8 mouse cellular contexts compared by ENCODE assay signal in genomic region chr9:71543443-71544222, GRCm38 (mm10). TPM values are rescaled to one million over a fixed set of nuclear protein-coding genes. Genes with fewer than 3 reads are reported as not detected.
A peak's percentile ranks its signal among the peaks of the same experiment; 100 is the strongest.
DNase-seq lines count a peak whose midpoint lies in the region; ATAC-seq and TF ChIP-seq lines count a peak whose summit lies in the region.

No protein-coding gene starts in this region.

- peak; percentile 80 for TF ChIP-seq CTCF in bone marrow macrophage, adult 2 months (IDR thresholded peaks at IDR 0.05; ENCODE audit: low read depth, low read length)
- peak; percentile 73 for TF ChIP-seq CTCF in embryonic fibroblast, embryonic 13.5 days (IDR thresholded peaks at IDR 0.05; ENCODE audit: borderline replicate concordance, insufficient read depth, low read length)
- TF ChIP-seq CTCF in liver, adult 2 months (IDR thresholded peaks at IDR 0.05; ENCODE audit: low read depth, low read length), result peak; percentile 87

- no peaks in the 10 kb centered on the region for H3K9me3 ChIP-seq in heart, embryonic 12.5 days (replicated peaks)
- H3K9me3 ChIP-seq in kidney, embryonic 16.5 days (ENCODE audit: low read length), result no peaks in the 10 kb centered on the region
- no peaks in the 10 kb centered on the region for H3K9me3 ChIP-seq in neural tube, embryonic 11.5 days (ENCODE audit: control insufficient read depth, low read length)
- H3K9me3 ChIP-seq in stomach, embryonic 15.5 days, result no peaks in the 10 kb centered on the region

- H3K36me3 ChIP-seq in heart, embryonic 12.5 days, result peaks cover 36% of the 10 kb centered on the region
- H3K36me3 ChIP-seq in kidney, embryonic 16.5 days (ENCODE audit: insufficient read depth, low read length), result no peaks in the 10 kb centered on the region
- H3K36me3 ChIP-seq in liver, adult 2 months (ENCODE audit: control insufficient read depth, insufficient read depth, low read length), result no peaks in the 10 kb centered on the region
- no peaks in the 10 kb centered on the region for H3K36me3 ChIP-seq in neural tube, embryonic 11.5 days (ENCODE audit: control insufficient read depth, insufficient read depth, low read length)
- H3K36me3 ChIP-seq in stomach, embryonic 15.5 days, result no peaks in the 10 kb centered on the region

- TF ChIP-seq POLR2A in bone marrow macrophage, adult 2 months (IDR thresholded peaks at IDR 0.05; ENCODE audit: borderline replicate concordance, low read depth, low read length), result no peak
- TF ChIP-seq POLR2A in embryonic fibroblast, embryonic 13.5 days (IDR thresholded peaks at IDR 0.05; ENCODE audit: low read depth, low read length), result no peak
- TF ChIP-seq POLR2A in liver, adult 2 months (IDR thresholded peaks at IDR 0.05; ENCODE audit: extremely low read depth, insufficient read depth, low read length), result no peak

- H3K79me2 ChIP-seq in liver, adult 2 months (ENCODE audit: control insufficient read depth, insufficient read depth, low read length), result no peaks in the 10 kb centered on the region

- H3K4me2 ChIP-seq in heart, embryonic 12.5 days, result peak overlapping the region; percentile 33; the same call in 1 of the 2 replicates
- no peak overlapping the region for H3K4me2 ChIP-seq in kidney, embryonic 16.5 days (replicated peaks; ENCODE audit: low read depth, low read length)
- H3K4me2 ChIP-seq in neural tube, embryonic 11.5 days (ENCODE audit: low read depth), result no peak overlapping the region
- H3K4me2 ChIP-seq in stomach, embryonic 15.5 days, result no peak overlapping the region

- no peaks in the 10 kb centered on the region for H3K4me1 ChIP-seq in bone marrow macrophage, adult 2 months (ENCODE audit: control insufficient read depth, insufficient read depth, low read length)
- H3K4me1 ChIP-seq in embryonic fibroblast, embryonic 13.5 days (ENCODE audit: control insufficient read depth, insufficient read depth, low read length), result no peaks in the 10 kb centered on the region
- peaks cover 22% of the 10 kb centered on the region for H3K4me1 ChIP-seq in heart, embryonic 12.5 days (replicated peaks)
- 0 out of 2 replicates have a peak, but pooled peaks cover 3% of the 10 kb centered on the region for H3K4me1 ChIP-seq in kidney, embryonic 16.5 days (ENCODE audit: insufficient read depth, low read length)
- H3K4me1 ChIP-seq in liver, adult 2 months (ENCODE audit: control insufficient read depth, insufficient read depth, low read length), result no peaks in the 10 kb centered on the region
- H3K4me1 ChIP-seq in neural tube, embryonic 11.5 days (ENCODE audit: control insufficient read depth, insufficient read depth, low read length), result no peaks in the 10 kb centered on the region
- 0 out of 2 replicates have a peak, but pooled peaks cover 4% of the 10 kb centered on the region for H3K4me1 ChIP-seq in stomach, embryonic 15.5 days

- H3K4me3 ChIP-seq in bone marrow macrophage, adult 2 months (ENCODE audit: insufficient read depth, low read length), result no peak overlapping the region
- no peak overlapping the region for H3K4me3 ChIP-seq in embryonic fibroblast, embryonic 13.5 days (ENCODE audit: insufficient read depth, low read length)
- no peak overlapping the region for H3K4me3 ChIP-seq in heart, embryonic 12.5 days
- no peak overlapping the region for H3K4me3 ChIP-seq in kidney, embryonic 16.5 days (ENCODE audit: low read length)
- no peak overlapping the region for H3K4me3 ChIP-seq in liver, adult 2 months (ENCODE audit: insufficient read depth, low read depth, low read length)
- H3K4me3 ChIP-seq in neural tube, embryonic 11.5 days (ENCODE audit: low read depth, low read length), result no peak overlapping the region
- no peak overlapping the region for H3K4me3 ChIP-seq in stomach, embryonic 15.5 days (replicated peaks)

- H3K27ac ChIP-seq in bone marrow macrophage, adult 2 months (ENCODE audit: insufficient read depth, low read depth, low read length), result no peak overlapping the region
- no peak overlapping the region for H3K27ac ChIP-seq in embryonic fibroblast, embryonic 13.5 days (ENCODE audit: insufficient read depth, low read length)
- no peak overlapping the region for H3K27ac ChIP-seq in heart, embryonic 12.5 days (ENCODE audit: poor library complexity, severe bottlenecking)
- H3K27ac ChIP-seq in kidney, embryonic 16.5 days (ENCODE audit: low read length), result no peak overlapping the region
- H3K27ac ChIP-seq in liver, adult 2 months (replicated peaks; ENCODE audit: insufficient read depth, low read depth, low read length), result no peak overlapping the region
- no peak overlapping the region for H3K27ac ChIP-seq in neural tube, embryonic 11.5 days (ENCODE audit: low read depth, low read length)
- H3K27ac ChIP-seq in stomach, embryonic 15.5 days, result no peak overlapping the region

- no peaks in the 10 kb centered on the region for H3K27me3 ChIP-seq in heart, embryonic 12.5 days (replicated peaks)
- no peaks in the 10 kb centered on the region for H3K27me3 ChIP-seq in kidney, embryonic 16.5 days (ENCODE audit: insufficient read depth, low read length)
- H3K27me3 ChIP-seq in liver, adult 2 months (ENCODE audit: control insufficient read depth, insufficient read depth, low read length), result no peaks in the 10 kb centered on the region
- no peaks in the 10 kb centered on the region for H3K27me3 ChIP-seq in neural tube, embryonic 11.5 days (ENCODE audit: control insufficient read depth, insufficient read depth, low read length)
- no peaks in the 10 kb centered on the region for H3K27me3 ChIP-seq in stomach, embryonic 15.5 days (replicated peaks)

- H3K9ac ChIP-seq in heart, embryonic 12.5 days, result no peak overlapping the region
- peak overlapping the region; percentile 33; the same call in 1 of the 2 replicates for H3K9ac ChIP-seq in kidney, embryonic 16.5 days (replicated peaks; ENCODE audit: low read length)
- H3K9ac ChIP-seq in liver, adult 2 months (ENCODE audit: low read depth, low read length), result no peak overlapping the region
- no peak overlapping the region for H3K9ac ChIP-seq in neural tube, embryonic 11.5 days (ENCODE audit: low read length)
- H3K9ac ChIP-seq in stomach, embryonic 15.5 days, result no peak overlapping the region

- peak; percentile 80 for DNase-seq in A20 (ENCODE audit: low read depth, low spot score)
- DNase-seq in liver, adult 2 months (ENCODE audit: extremely low read depth, low read depth, low spot score), result peak; percentile 40
- DNase-seq in neural tube, embryonic 11.5 days (ENCODE audit: low spot score), result peak; percentile 85

- ATAC-seq in heart, embryonic 12.5 days (ENCODE audit: insufficient number of reproducible peaks, low FRiP score), result peak; percentile 67; the same call in 1 of the 2 replicates
- peak; percentile 88 for ATAC-seq in kidney, embryonic 16.5 days (ENCODE audit: low FRiP score, low TSS enrichment)
- peak; percentile 68; the same call in 1 of the 2 replicates for ATAC-seq in neural tube, embryonic 11.5 days (ENCODE audit: insufficient read depth, low FRiP score, low TSS enrichment)
- ATAC-seq in stomach, embryonic 15.5 days (ENCODE audit: insufficient read depth, low FRiP score, low read depth), result peak; percentile 70

- 25% methylated on average over 19 of the region's 19 CpGs for WGBS in heart, embryonic 12.5 days
- WGBS in kidney, embryonic 16.5 days, result 16% methylated on average over 19 of the region's 19 CpGs
- WGBS in liver, adult 2 months, result 13% methylated on average over 19 of the region's 19 CpGs
- WGBS in neural tube, embryonic 11.5 days, result 23% methylated on average over 19 of the region's 19 CpGs
- 16% methylated on average over 19 of the region's 19 CpGs for WGBS in stomach, embryonic 15.5 days

RNA-seq across cellular contexts. Expression of gene Myzap, which starts 48.5 kb away (rescaled TPM):
- polyA plus RNA-seq in bone marrow macrophage, adult 2 months (2012; ENCODE audit: insufficient read depth, insufficient read length, missing spikeins), result not detected in 2 replicates
- polyA plus RNA-seq in embryonic fibroblast, embryonic 13.5 days (2011; ENCODE audit: insufficient read length, low read depth, missing spikeins), result 1.5 TPM in 2 replicates
- polyA plus RNA-seq in heart, embryonic 12.5 days (2016; fragmentation: Nextera tagmentation; extraction: Ambion mirVana), result 64.7 and 65.3 TPM in 2 replicates
- polyA plus RNA-seq in kidney, embryonic 16.5 days (2015; fragmentation: Nextera tagmentation; extraction: Ambion mirVana), result 17.3 and 19.0 TPM in 2 replicates
- total RNA-seq in liver, adult 2 months (2014; rRNA removed), result 1.5 TPM in 2 replicates
- 0.25 and 0.51 TPM in 2 replicates for polyA plus RNA-seq in liver, adult 2 months (2012; rRNA removed)
- polyA plus RNA-seq in neural tube, embryonic 11.5 days (2014; fragmentation: Nextera tagmentation; extraction: Ambion mirVana), result 6.5 and 7.4 TPM in 2 replicates
- 11.6 and 12.2 TPM in 2 replicates for polyA plus RNA-seq in stomach, embryonic 15.5 days (2015; fragmentation: Nextera tagmentation; extraction: Ambion mirVana)

RNA-seq across cellular contexts. Expression of gene Polr2m, which starts 57.9 kb away (rescaled TPM):
- polyA plus RNA-seq in bone marrow macrophage, adult 2 months (2012; ENCODE audit: insufficient read depth, insufficient read length, missing spikeins), result 54.2 and 56.0 TPM in 2 replicates
- polyA plus RNA-seq in embryonic fibroblast, embryonic 13.5 days (2011; ENCODE audit: insufficient read length, low read depth, missing spikeins), result 163 and 185 TPM in 2 replicates
- polyA plus RNA-seq in heart, embryonic 12.5 days (2016; fragmentation: Nextera tagmentation; extraction: Ambion mirVana), result 380 and 383 TPM in 2 replicates
- 488 and 497 TPM in 2 replicates for polyA plus RNA-seq in kidney, embryonic 16.5 days (2015; fragmentation: Nextera tagmentation; extraction: Ambion mirVana)
- total RNA-seq in liver, adult 2 months (2014; rRNA removed), result 52.3 and 52.9 TPM in 2 replicates
- 200 and 264 TPM in 2 replicates for polyA plus RNA-seq in liver, adult 2 months (2012; rRNA removed)
- polyA plus RNA-seq in neural tube, embryonic 11.5 days (2014; fragmentation: Nextera tagmentation; extraction: Ambion mirVana), result 422 and 444 TPM in 2 replicates
- 337 and 342 TPM in 2 replicates for polyA plus RNA-seq in stomach, embryonic 15.5 days (2015; fragmentation: Nextera tagmentation; extraction: Ambion mirVana)
